Mouse (Mus musculus) intestine, embryonic 14.5 days (tissue): ENCODE measurements at regions not wholly inside any gene's neighbourhood (a gene's known extent, or its start where the extent isn't known, plus 50 kb on each side); places are given as distances from the start of the nearest gene placed in this dataset.

ENCODE experiments used
- ATAC-seq: fragments of 200-750 bp; cut with Nextera tagmentation; replicated peaks from 2 replicates; pipeline ENCODE4 v1.8.0; 2017; ENCODE audit warnings: low read depth, moderate number of reproducible peaks, moderate TSS enrichment, moderate library complexity; ENCODE audit not compliant: low FRiP score, low TSS enrichment
- DNase-seq: peaks from one replicate; pipeline ENCODE4 v3.0.0-alpha.2; 2018; ENCODE audit warnings: low spot score
- H3K27ac ChIP-seq: fragments of 300-500 bp; sonication (generic); 2 replicates; pipeline ENCODE4 v1.5.1; 2014; ENCODE audit warnings: low read depth, mild to moderate bottlenecking, control low read depth
- H3K27me3 ChIP-seq: fragments of 300-500 bp; sonication (generic); replicated peaks from 2 replicates; pipeline ENCODE4 v1.6.1; 2014; ENCODE audit warnings: low read length, control low read depth; ENCODE audit not compliant: control insufficient read depth, insufficient read depth
- H3K36me3 ChIP-seq: fragments of 300-500 bp; sonication (generic); 2 replicates; pipeline ENCODE4 v1.6.1; 2014; ENCODE audit warnings: low read length, control low read depth; ENCODE audit not compliant: control insufficient read depth, insufficient read depth
- H3K4me1 ChIP-seq: fragments of 300-500 bp; sonication (generic); replicated peaks from 2 replicates; pipeline ENCODE4 v1.6.1; 2014; ENCODE audit warnings: low read length, control low read depth, mixed read lengths; ENCODE audit not compliant: control insufficient read depth, insufficient read depth
- H3K4me2 ChIP-seq: fragments of 300-500 bp; sonication (generic); 2 replicates; pipeline ENCODE4 v1.6.1; 2014; ENCODE audit warnings: low read length
- H3K4me3 ChIP-seq: fragments of 300-500 bp; sonication (generic); 2 replicates; pipeline ENCODE4 v1.5.1; 2014; ENCODE audit warnings: low read depth, low read length, control low read depth, mixed read lengths
- H3K9ac ChIP-seq: fragments of 300-500 bp; sonication (generic); 2 replicates; pipeline ENCODE4 v1.6.1; 2014; ENCODE audit warnings: mild to moderate bottlenecking, low read length
- H3K9me3 ChIP-seq: fragments of 300-500 bp; sonication (generic); 2 replicates; pipeline ENCODE4 v1.6.1; 2016; ENCODE audit warnings: low read length, control low read depth; ENCODE audit not compliant: control insufficient read depth
- WGBS: fragments of 180-500 bp; shearing (Covaris S2); extraction: QIAGEN DNeasy Blood & Tissue Kit; methylation state at CpG from one replicate; pipeline ENCODE4 v1.1.7; 2014; 5-methylcytosine and 5-hydroxymethylcytosine counted together

DNA sequence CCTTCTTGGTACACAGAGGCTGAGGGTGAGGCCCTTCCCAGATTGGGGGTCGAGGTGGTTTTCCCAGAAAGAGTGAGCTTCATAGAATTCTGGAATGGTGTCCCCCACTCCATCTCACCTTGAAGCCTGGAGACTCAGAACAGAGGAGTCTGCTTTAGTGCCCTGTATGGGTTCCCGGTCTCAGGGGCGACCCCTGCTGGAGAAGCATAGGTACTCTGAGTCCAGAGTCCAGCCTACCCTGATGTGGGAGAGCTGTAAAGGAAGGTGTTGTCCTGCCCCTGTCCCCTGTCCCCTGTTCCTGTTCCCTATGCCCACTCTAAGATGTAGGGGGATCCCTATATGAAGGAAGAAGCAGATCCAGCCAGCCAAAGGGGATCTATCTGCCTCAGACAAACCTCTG, 111.9 kb downstream of the Olfm1 start:
- Histone ChIP-seq H3K9ac (no peak overlapping the region), H3K27ac (no peak overlapping the region), H3K36me3 (no peaks in the 10 kb centered on the region), H3K27me3 (no peaks in the 10 kb centered on the region), H3K4me2 (no peak overlapping the region), H3K4me1 (peaks cover 4% of the 10 kb centered on the region; the same call in 1 of the 2 replicates), H3K9me3 (no peaks in the 10 kb centered on the region), H3K4me3 (no peak overlapping the region)
- ATAC-seq (peak; percentile 64), DNase-seq (peak; percentile 74)
- WGBS = 15% methylated on average over 3 of the region's 3 CpGs

DNA sequence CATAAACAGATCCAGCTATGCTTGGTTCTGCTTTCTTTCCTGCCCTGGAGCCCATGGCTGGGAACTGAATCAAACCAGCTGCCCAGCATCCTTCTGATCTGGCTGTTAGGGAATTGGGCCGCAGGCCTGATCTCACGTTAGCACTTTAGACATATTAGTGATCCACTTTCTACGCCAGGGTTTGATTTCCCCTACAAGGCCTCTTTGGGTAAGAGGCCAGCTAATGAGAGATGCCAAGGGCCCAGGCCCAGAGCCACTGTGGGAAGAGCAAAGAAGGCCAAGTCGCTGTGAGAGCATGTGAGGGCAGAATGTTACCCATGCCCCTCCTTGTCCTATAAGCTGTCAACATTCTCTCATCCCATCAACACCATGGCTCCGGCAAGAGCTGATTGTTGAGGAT, 116.3 kb downstream of the Olfm1 start:
- Histone ChIP-seq H3K4me2 (no peak overlapping the region), H3K4me1 (no peaks in the 10 kb centered on the region), H3K4me3 (no peak overlapping the region), H3K9ac (no peak overlapping the region), H3K36me3 (no peaks in the 10 kb centered on the region), H3K27me3 (no peaks in the 10 kb centered on the region), H3K27ac (no peak overlapping the region), H3K9me3 (no peaks in the 10 kb centered on the region)
- DNase-seq (no peak), ATAC-seq (no peak)
- 84% methylated on average over 5 of the region's 5 CpGs for WGBS

DNA sequence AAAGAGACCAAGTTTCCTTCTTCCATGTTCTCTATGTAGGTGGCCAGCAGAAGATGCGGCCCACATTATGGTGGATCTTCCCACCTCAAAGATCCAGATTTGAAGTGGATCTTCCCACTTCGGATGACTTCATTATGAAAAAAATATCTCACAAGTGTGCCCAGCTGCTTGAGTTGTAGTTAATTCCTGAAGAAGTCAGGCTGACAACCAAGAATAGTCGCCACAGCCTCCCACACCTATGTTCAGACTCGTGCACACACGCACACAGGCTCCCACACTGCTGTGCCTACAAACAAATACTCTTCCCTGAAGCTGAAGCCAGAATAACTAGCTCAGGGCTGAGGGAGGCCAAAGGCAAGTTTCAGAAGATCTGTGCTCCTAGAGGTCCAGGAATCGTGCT, 119.4 kb downstream of the Olfm1 start:
- H3K27ac ChIP-seq = no peak overlapping the region
- DNase-seq (no peak), ATAC-seq (no peak)
- H3K4me3 ChIP-seq = no peak overlapping the region
- no peaks in the 10 kb centered on the region for H3K4me1 ChIP-seq
- H3K27me3 ChIP-seq = no peaks in the 10 kb centered on the region
- H3K9me3 ChIP-seq = no peaks in the 10 kb centered on the region
- H3K4me2 ChIP-seq = no peak overlapping the region
- WGBS = 85% methylated on average over 6 of the region's 6 CpGs
- no peak overlapping the region for H3K9ac ChIP-seq
- no peaks in the 10 kb centered on the region for H3K36me3 ChIP-seq

DNA sequence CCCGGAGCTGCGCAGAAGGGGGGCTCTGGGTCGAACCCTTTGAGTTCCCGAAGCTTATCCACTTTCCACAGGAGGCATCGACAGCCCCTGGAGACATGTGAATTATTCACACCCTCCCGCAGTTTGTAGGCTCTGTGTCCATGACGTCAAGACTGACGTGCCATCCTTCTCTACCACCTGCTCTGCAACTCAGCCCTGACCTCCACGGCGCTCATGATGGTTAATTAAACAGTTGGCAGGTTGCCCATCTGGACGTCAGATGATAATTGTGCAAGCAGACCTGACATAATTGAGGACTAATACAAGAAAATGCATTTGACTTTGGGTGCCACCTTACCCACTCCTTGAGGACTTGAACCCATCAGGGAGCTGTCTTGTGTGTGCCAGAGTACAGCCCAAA, 121.1 kb upstream of the Ppp1r26 start:
- Histone ChIP-seq H3K9ac (no peak overlapping the region), H3K27me3 (no peaks in the 10 kb centered on the region), H3K4me3 (no peak overlapping the region), H3K9me3 (no peaks in the 10 kb centered on the region), H3K4me1 (no peaks in the 10 kb centered on the region), H3K27ac (no peak overlapping the region), H3K4me2 (no peak overlapping the region), H3K36me3 (no peaks in the 10 kb centered on the region)
- ATAC-seq = no peak
- DNase-seq = no peak
- 65% methylated on average over 11 of the region's 11 CpGs for WGBS

DNA sequence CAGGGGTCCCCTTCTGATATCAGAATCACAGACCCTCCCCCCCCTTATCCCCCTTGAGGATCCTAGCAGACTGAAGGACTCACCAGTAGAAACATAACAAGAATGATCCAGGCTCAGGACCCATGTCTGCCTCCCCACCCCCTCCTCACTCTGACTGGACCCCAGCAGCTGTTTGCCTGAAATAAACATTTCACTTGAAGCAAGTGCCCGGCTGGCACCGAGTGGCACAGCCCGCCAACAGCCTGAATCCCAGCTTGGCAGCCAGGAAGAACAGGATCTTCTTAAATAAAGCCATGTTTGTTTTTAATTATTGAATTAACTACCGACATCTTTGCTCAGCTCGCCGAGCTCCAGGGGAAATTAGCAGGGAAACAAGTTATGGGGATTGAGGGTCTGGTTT, 120.5 kb upstream of the Ppp1r26 start:
- 56% methylated on average over 6 of the region's 6 CpGs for WGBS
- Histone ChIP-seq H3K36me3 (no peaks in the 10 kb centered on the region), H3K27ac (no peak overlapping the region), H3K4me1 (no peaks in the 10 kb centered on the region), H3K9me3 (no peaks in the 10 kb centered on the region), H3K4me2 (no peak overlapping the region), H3K27me3 (no peaks in the 10 kb centered on the region), H3K4me3 (no peak overlapping the region), H3K9ac (no peak overlapping the region)
- ATAC-seq (no peak), DNase-seq (no peak)

DNA sequence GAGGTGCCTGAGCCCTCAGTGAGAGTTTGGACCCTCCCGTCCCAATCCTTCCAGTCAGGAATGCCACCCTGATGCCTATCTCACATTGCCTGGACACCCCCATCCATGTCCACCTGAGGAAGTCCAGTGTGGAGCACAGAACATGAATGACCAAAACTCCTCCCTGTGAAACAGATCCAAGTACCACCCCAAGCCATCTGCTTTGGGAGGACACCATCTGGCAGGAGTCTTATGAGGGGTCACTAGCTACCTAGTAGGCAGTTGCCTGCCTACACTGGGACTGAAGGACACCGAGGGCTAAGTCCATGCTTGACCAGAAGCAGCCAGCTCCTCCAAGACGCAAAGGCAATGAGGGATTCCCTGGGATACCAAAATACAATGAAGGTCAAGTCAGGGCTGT, 119.9 kb upstream of the Ppp1r26 start:
- H3K9me3 ChIP-seq = no peaks in the 10 kb centered on the region
- ATAC-seq (no peak), DNase-seq (no peak)
- WGBS = 87% methylated on average over 3 of the region's 3 CpGs
- H3K27me3 ChIP-seq = no peaks in the 10 kb centered on the region
- no peak overlapping the region for H3K27ac ChIP-seq
- no peaks in the 10 kb centered on the region for H3K4me1 ChIP-seq
- H3K4me2 ChIP-seq = no peak overlapping the region
- H3K4me3 ChIP-seq = no peak overlapping the region
- H3K9ac ChIP-seq = no peak overlapping the region
- no peaks in the 10 kb centered on the region for H3K36me3 ChIP-seq

DNA sequence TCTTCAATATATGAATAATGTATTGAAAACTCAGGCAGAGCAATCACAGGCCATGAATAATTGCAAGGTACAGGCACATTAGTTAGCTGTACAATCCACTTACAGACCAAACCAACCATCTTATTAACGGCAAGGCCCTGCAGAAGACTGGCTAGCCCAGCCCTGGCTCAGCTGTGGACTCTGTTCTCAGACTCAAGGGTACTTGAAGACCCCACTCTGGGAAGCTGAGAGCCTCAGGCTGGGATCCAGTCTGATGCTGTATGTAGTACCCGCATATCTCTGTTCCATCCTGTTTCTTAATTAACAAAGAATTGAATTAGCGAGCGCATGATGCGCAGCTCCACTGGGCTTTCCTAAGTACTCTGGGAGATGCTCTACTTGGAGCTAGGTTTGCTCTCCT, 117.5 kb upstream of the Ppp1r26 start:
- Histone ChIP-seq H3K9me3 (no peaks in the 10 kb centered on the region), H3K4me3 (no peak overlapping the region), H3K36me3 (no peaks in the 10 kb centered on the region), H3K27ac (no peak overlapping the region), H3K4me2 (no peak overlapping the region), H3K9ac (no peak overlapping the region), H3K27me3 (no peaks in the 10 kb centered on the region), H3K4me1 (no peaks in the 10 kb centered on the region)
- 91% methylated on average over 5 of the region's 5 CpGs for WGBS
- no peak for ATAC-seq
- no peak for DNase-seq

DNA sequence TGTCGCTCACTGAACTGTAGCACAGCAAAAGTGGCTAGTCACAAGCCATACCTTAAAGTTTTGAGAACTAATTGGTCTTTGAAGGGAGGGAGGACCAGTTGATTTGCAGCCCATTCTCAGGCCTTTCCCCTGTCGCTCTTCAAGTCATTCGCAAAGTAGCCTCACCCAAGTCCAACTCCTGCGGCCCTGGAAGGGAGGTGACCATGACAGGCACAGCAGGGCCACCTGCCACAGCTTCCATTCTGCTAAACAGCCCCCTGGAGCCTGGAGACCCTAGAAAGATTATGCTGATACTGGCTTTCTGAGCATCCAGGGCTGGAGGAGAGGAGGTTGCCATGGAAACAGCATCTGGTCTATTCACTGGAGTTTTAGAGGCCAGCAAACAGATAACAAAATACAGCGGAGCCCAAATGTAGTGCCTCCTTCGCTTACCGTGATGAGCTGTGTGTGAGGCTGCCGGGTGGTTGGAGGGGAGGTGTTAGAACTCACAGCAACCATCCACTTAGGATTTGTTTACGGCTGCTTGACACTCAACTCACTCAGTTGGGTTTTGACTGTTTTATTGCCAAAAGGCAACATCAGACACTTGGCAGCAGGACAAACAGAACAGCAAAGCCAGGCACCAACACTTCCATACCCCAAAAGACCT, 111.3 kb upstream of the Ppp1r26 start:
- 36% methylated on average over 9 of the region's 9 CpGs for WGBS
- Histone ChIP-seq H3K4me2 (no peak overlapping the region), H3K4me1 (no peaks in the 10 kb centered on the region; the same call in 1 of the 2 replicates), H3K9me3 (no peaks in the 10 kb centered on the region), H3K36me3 (no peaks in the 10 kb centered on the region), H3K27ac (no peak overlapping the region), H3K9ac (no peak overlapping the region), H3K4me3 (no peak overlapping the region), H3K27me3 (no peaks in the 10 kb centered on the region)
- DNase-seq = no peak
- no peak for ATAC-seq

DNA sequence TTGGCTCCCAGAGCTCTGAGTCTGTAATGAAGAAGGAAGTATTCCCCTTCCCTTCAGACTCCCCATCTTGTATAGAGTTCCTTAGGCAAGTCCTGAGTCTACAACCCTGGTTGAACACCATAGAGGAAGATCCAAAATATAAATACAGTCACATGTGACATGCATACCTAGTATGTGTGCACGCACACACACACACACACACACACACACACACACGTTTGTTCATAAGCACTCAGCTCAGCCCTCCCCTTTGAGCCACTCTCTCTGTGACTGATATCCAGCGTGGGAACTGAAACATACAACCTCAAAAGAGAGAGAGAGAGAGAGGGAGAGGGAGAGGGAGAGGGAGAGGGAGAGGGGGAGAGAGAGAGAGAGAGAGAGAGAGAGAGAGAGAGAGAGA, 110.8 kb upstream of the Ppp1r26 start:
- DNase-seq = no peak

More for the DNA sequence above, 110.8 kb upstream of the Ppp1r26 start:
- H3K4me1 ChIP-seq = no peaks in the 10 kb centered on the region; the same call in 1 of the 2 replicates
- ATAC-seq = no peak
- H3K4me2 ChIP-seq = no peak overlapping the region
- H3K36me3 ChIP-seq = no peaks in the 10 kb centered on the region
- no peak overlapping the region for H3K4me3 ChIP-seq
- no peak overlapping the region for H3K9ac ChIP-seq
- no peaks in the 10 kb centered on the region for H3K27me3 ChIP-seq
- no peaks in the 10 kb centered on the region for H3K9me3 ChIP-seq
- no peak overlapping the region for H3K27ac ChIP-seq
- 50% methylated on average over 3 of the region's 3 CpGs for WGBS
